Mouse (Mus musculus) liver (tissue): ENCODE measurements around the gene Lrg1.

Experiments used
- DNase-seq: peaks from one replicate; pipeline ENCODE4 v3.0.0-alpha.2; 2020; ENCODE audit warnings: mixed read lengths

The Lrg1 gene

DNA sequence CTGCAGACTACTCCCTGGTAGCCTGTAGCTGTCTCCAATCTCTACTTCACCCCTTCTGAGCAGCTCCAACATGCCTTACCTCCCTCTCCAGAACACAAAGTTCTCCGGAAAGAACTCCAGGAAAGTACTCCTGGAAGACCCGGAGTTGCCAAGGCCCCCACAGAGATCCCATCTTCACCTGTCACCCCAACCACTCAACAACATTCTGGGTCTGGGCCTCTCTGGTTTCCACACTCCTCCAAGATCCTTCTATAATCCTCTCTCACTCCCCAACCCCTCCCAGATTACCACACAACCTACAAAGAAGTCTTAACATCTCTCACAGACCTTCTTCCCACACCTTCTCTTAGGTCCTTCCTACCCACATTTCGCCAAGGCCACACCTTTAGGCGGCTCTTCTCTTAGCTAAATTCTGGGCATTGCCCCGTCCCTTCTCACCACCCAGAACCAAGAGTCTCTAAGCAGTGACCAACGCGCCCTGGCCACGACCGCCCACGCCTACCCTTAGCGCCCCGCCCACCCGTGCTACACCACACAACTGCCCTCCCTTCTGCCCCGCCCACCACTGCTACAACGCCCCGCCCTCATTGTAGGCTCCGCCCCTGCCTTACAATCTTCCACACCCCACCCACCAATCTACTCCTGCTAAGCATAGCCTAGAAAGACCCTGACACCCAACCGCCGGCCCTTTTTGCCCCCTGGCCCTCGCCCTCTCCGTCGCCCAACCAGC, 47.5 kb downstream of the Lrg1 start:
- DNase-seq: peak; percentile 95

DNA sequence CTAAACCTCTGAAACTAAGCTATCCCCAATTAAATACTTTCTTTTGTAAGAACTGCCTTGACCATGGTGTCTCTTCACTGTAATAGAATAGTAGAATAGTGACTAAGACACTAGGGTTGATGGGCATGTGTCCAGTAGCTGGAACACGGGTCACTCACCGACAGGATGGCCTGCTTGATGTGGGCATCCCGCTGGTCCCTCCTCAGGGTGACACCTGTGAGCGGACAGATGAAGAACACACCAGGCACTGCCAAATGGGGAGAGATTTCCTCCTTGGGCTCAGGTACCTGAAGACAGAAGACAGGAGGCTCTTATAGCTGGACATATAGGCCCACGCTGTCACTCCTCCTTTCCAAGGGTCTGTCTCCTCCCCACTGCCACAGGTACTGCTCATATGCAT, 49.6 kb downstream of the Lrg1 start:
- DNase-seq: no peak

DNA sequence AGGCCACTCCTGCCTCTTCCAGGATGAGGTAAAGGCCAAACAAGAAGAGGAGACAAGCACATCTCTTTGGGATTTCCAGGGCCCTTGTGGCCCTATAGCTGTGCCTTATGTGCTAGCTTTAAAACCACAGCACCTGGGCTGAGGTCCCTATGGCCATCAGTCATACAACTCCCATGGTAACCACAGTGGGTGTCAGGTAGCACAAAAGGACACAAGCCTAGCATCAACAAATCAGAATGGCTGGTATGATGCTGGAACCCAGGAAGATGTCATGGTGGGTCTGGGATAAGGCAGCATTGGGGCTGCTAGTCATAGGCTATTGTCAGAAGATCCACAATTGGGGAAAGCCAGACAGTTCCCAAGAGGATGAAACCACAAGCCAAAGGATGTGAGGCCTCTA, 50.7 kb downstream of the Lrg1 start:
- no peak for DNase-seq
